Mouse (Mus musculus) embryo, embryonic 11 days (tissue): ENCODE measurements around the gene Gtpbp4.
"Not testable (repeated sequence)": the region's sequence is repeated elsewhere in the genome, so short reads cannot be mapped to it uniquely, and the experiment has no call there.

Experiments used
- DNase-seq: peaks from one replicate; pipeline ENCODE4 v3.0.0-alpha.2; 2015

Gene Gtpbp4

DNA sequence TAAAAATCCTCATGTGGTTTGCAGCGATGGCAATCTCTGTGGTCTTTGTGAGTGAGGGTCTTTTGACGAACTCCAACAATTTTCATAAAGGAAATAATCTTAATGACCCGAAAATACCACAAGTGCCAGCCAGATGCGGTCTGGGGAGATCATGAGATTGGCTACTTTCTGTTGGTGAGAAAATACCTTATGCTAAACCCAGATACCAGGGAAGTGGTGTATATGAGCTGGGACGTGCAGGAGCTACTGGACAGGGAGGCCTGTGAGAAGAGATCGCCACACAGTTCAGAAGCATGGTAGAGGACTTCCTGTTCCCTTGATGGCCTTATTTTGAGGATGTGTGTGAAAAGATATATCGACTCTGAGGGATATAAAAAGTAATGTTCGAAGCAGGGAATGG, 28.1 kb downstream of the Gtpbp4 start:
- DNase-seq: no peak

DNA sequence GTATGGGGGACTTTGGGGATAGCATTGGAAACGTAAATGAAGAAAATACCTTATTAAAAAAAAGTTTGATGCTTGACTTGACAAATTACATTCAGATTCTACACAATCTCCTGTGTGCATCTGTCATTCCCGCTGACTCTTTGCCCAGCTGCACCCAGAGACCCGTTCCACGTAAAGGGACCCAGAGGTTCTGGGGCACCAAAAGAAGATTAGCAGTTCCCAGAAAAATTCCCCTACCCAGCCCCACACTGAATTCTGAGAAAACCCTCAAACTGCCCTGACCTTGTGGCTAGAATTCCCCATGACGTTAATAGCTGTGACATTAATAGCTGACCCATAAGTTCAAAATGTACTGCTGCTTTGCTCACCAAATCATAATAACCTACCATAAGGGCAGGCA, 30.7 kb downstream of the Gtpbp4 start:
- DNase-seq: no peak

DNA sequence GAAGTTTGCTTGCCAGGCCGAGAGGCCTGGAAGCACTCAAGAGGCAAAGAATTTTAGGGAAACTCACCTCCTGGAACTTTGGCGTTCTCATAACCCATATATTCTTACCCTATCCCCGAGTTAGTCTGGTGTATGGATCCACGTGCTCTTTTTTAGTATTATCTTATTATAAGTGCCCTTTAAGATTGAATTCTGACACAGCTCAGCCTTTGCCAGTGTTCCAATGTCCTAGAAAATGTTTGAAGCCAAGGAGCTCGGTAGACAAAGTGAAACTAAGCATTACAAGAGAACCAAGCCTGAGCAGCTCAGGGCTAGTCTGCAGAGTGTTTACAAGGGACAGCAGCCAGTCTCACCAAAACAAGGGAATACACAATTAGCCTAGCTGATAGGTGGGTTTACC, 33.6 kb downstream of the Gtpbp4 start:
- DNase-seq: not testable (repeated sequence)

DNA sequence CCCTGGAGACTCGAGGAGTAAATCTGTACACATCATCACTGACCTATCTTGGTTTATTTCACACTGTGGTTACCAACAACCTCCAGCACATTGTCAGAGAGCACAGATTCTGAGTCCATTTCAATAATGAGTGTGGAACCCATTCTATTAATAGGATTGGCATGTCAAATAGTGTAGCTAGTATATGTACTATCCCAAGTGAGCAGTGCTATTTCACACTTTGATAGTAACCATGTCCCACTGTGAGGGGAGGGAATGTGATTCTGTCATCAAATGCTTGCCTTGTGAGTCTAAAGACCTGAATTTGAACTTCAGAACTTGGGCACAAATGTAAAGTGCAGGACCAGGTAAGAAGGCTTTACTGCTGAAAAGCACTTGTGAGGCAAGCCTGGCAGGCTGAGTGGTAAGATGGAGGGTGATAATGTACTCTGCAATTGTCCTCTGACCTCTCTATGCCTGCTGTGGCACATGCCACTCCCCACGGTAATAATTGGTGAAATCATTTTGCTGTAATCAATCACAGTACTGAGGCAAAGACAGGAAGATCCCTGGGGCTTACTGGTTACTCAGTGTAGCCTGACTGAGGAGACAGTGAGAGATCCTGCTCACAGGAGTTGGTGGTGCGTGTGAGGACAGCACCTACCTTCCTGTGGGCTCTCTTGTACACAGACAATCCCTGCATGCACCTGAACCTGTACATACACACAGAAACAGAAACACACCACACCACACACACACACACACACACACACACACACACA, 34.6 kb downstream of the Gtpbp4 start:
- DNase-seq: not testable (repeated sequence)

DNA sequence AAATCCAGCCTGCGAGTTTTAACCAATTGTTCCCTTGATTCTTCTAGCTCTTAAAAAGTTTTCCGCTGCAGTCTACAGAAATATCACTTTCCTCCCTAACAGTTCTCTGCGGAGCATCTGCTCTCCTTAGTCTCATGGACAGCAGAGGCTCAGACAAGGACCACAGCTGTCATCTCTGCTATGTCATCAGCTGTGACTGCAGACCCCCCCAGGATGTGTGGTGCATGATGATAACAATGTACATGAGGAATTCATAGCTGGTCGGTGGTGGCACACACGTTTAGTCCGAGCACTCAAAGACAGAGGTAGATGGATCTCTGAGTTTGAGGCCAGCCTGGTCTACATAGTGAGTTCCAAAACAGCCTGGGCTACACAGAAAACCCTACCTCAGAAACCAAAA, 36.3 kb downstream of the Gtpbp4 start:
- DNase-seq: not testable (repeated sequence)

DNA sequence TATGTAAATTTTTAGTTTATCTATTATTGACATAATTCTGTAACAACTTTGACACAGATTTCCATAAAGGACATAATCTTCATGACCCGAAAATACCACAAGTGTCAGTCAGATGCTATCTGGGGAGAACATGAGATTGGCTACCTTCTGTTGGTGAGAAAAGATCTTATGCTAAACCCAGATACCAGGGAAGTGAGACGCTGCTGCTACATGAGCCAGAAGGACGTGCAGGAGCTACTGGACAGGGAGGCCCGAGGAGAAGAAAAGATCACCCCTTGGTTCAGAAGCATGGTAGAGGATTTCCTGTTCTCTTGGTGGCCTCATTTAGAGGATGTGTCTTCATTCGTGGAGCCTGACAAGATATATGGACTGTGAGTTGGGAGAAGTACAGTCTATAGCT, 36.8 kb downstream of the Gtpbp4 start:
- DNase-seq: not testable (repeated sequence)

DNA sequence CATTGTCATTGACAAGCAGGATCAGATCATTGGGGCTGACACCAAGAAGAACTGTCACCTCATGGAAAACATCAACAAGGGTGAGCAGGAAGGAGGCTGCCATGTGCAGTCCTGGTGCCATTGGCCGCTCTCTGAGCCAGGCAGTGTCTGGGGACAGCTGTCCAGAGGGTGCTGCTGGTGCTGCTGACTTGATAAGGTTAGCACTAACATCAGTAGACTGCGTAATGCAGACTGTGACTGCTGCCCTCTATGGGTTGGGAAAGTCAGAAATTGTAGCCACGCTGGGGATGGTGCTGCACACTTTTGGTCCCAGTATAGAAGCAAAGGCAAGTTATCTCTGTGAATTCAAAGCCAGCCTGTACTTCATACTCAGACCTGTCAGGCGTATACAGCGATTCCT, 39.0 kb downstream of the Gtpbp4 start:
- DNase-seq: not testable (repeated sequence)

DNA sequence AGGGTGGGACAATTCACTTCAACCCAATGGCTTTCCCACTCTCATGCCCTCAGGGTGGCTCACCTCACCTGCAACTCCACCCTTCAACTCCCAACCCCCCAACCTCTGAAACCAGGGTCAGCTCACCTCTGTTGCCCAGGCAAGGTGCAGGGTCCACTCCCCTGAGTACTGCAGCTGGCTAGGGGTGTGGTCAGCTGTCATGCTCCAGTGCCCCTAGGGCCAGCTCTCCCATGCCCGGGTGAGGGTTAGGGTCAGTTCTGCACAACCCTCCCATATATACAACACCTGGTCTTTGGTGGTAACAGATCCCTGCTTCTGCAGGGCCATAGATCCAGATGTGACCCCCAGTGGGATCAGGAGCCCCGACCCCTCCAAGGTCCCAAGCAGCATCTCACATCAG, 40.8 kb downstream of the Gtpbp4 start:
- DNase-seq: not testable (repeated sequence)

DNA sequence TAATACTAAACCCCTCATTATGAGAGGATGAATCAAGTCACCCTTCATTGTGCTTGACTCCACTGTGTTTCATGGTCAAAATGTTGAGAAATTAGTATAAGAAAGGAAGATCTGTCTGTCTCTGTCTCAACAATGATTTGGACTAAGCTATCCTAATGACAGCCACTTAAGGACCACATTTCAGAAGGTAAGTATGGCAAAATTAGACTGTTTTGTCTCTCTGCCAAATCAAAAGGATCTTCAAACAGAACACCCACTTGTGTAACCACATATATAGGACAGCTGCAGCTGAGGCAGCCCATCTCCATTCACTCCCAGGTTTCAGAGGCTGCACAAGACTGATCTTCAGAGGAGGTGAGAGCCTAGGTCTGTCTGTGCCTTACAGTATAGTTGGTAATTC, 43.3 kb downstream of the Gtpbp4 start, which contains the start of gene Idi2:
TSS of gene Idi2 (plus strand) at position 301 of the 400 bp plus-strand sequence.
- not testable (repeated sequence) for DNase-seq

DNA sequence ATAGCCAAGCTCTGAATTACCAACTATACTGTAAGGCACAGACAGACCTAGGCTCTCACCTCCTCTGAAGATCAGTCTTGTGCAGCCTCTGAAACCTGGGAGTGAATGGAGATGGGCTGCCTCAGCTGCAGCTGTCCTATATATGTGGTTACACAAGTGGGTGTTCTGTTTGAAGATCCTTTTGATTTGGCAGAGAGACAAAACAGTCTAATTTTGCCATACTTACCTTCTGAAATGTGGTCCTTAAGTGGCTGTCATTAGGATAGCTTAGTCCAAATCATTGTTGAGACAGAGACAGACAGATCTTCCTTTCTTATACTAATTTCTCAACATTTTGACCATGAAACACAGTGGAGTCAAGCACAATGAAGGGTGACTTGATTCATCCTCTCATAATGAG, 47.8 kb downstream of the Gtpbp4 start, which contains the start of gene Gm9745:
TSS of gene Gm9745 (minus strand) at position 101 of the 400 bp plus-strand sequence.
- DNase-seq: not testable (repeated sequence)

DNA sequence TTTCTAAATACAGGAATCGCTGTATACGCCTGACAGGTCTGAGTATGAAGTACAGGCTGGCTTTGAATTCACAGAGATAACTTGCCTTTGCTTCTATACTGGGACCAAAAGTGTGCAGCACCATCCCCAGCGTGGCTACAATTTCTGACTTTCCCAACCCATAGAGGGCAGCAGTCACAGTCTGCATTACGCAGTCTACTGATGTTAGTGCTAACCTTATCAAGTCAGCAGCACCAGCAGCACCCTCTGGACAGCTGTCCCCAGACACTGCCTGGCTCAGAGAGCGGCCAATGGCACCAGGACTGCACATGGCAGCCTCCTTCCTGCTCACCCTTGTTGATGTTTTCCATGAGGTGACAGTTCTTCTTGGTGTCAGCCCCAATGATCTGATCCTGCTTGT, 52.1 kb downstream of the Gtpbp4 start:
- not testable (repeated sequence) for DNase-seq

DNA sequence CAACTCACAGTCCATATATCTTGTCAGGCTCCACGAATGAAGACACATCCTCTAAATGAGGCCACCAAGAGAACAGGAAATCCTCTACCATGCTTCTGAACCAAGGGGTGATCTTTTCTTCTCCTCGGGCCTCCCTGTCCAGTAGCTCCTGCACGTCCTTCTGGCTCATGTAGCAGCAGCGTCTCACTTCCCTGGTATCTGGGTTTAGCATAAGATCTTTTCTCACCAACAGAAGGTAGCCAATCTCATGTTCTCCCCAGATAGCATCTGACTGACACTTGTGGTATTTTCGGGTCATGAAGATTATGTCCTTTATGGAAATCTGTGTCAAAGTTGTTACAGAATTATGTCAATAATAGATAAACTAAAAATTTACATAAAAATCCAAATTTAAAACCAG, 54.2 kb downstream of the Gtpbp4 start:
- DNase-seq: not testable (repeated sequence)

DNA sequence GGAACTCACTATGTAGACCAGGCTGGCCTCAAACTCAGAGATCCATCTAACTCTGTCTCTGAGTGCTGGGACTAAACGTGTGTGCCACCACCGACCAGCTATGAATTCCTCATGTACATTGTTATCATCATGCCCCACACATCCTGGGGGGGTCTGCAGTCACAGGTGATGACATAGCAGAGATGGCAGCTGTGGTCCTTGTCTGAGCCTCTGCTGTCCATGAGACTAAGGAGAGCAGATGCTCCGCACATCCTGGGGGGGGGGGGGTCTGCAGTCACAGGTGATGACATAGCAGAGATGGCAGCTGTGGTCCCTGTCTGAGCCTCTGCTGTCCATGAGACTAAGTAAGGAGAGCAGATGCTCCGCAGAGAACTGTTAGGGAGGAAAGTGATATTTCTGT, 54.8 kb downstream of the Gtpbp4 start:
- DNase-seq: not testable (repeated sequence)

DNA sequence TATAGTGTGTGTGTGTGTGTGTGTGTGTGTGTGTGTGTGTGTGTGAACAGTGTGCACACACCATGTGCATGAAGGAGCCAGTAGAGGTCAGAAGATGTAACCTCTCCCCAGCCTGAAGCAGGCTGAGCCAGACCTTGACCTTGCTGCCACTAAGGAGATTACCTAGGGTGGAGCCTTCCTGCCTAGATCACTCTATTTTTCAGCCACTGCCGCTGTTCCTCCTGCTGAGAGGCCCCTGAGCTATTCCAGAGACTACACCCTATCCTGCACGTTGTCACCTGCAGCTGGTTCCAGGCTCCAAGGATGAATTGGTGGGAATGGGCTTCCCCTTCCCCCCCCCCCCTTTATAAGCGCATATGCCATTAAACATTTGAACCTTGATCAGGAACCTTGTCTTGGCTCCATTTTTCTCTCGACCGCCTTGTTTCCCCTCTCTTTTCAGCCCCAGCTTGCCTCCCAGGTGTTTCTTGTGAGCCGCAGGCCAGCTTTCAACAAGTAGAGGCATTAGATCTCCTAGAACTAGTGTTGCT, 58.2 kb downstream of the Gtpbp4 start:
- not testable (repeated sequence) for DNase-seq

DNA sequence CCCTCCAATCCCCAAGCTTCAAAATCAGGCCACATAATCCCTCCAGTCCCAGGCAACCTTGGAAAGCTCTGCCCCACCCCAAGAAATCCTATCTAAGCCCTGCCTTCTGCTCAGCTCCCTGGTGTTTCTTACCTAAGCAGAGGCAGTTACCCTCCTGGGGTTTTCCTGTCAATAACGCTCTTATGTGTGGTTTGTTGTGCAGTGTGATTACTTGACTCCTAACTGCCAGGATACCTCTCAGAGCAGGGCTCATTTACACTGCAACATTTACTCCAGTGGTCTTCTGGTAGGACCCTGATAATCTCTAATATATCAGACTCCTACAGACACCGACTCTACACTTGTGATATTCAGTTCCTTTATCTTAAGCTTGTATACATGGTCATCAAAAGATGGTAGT, 62.4 kb downstream of the Gtpbp4 start:
- DNase-seq: no peak
